Mouse (Mus musculus): ENCODE data around the gene Ldb2. TPM values are rescaled to one million over a fixed set of nuclear protein-coding genes. Genes with fewer than 3 reads are reported as not detected.
A peak's percentile ranks its signal among the peaks of the same experiment; 100 is the strongest.

The Ldb2 gene
- total RNA-seq, 2 experiments from 2014 or later: 29.8 to 31.9 TPM

GRCm38 (mm10) chr5:44553155-44553554 lies 246.3 kb downstream of the Ldb2 start:
- no peak for DNase-seq (ENCODE audit: low spot score in 2 of 2)

GRCm38 (mm10) chr5:44552121-44552520 lies 247.4 kb downstream of the Ldb2 start:
- DNase-seq (ENCODE audit: low spot score in 2 of 2): no peak

- DNase-seq (ENCODE audit: low spot score in 2 of 2): no peak
These were observed 251.0 kb downstream of the Ldb2 start for GRCm38 (mm10) chr5:44548468-44548867.

- no peak for DNase-seq (ENCODE audit: low spot score in 2 of 2)
These were observed 255.9 kb downstream of the Ldb2 start for GRCm38 (mm10) chr5:44543472-44544132.

GRCm38 (mm10) chr5:44541748-44542147 lies 257.7 kb downstream of the Ldb2 start:
- DNase-seq (ENCODE audit: low spot score in 2 of 2): no peak

- DNase-seq (ENCODE audit: low spot score in 2 of 2): no peak
These were observed 260.8 kb downstream of the Ldb2 start for GRCm38 (mm10) chr5:44538687-44539086.

GRCm38 (mm10) chr5:44538000-44538395 lies 261.5 kb downstream of the Ldb2 start:
- DNase-seq (ENCODE audit: low spot score in 2 of 2): no peak

GRCm38 (mm10) chr5:44537316-44537999 lies 262.0 kb downstream of the Ldb2 start:
- DNase-seq (ENCODE audit: low spot score in 2 of 2): no peak

GRCm38 (mm10) chr5:44529466-44529865 lies 270.0 kb downstream of the Ldb2 start:
- DNase-seq (ENCODE audit: low spot score in 2 of 2): no peak

GRCm38 (mm10) chr5:44529001-44529400 lies 270.5 kb downstream of the Ldb2 start:
- no peak for DNase-seq (ENCODE audit: low spot score in 2 of 2)

- DNase-seq (ENCODE audit: low spot score in 2 of 2): no peak
These were observed 294.3 kb downstream of the Ldb2 start for GRCm38 (mm10) chr5:44505221-44505620.

- no peak for DNase-seq (ENCODE audit: low spot score in 2 of 2)
These were observed 294.7 kb downstream of the Ldb2 start for GRCm38 (mm10) chr5:44504786-44505185.

GRCm38 (mm10) chr5:44498229-44498628 lies 301.3 kb downstream of the Ldb2 start:
- DNase-seq (ENCODE audit: low spot score in 2 of 2): no peak

- no peak for DNase-seq (ENCODE audit: low spot score in 2 of 2)
These were observed 302.6 kb downstream of the Ldb2 start for GRCm38 (mm10) chr5:44496854-44497253.

- peak in 1 of 2 experiments; percentile 23 for DNase-seq (ENCODE audit: low spot score in 2 of 2)
These were observed 304.4 kb downstream of the Ldb2 start for GRCm38 (mm10) chr5:44495092-44495491.

GRCm38 (mm10) chr5:44494133-44494532 lies 305.3 kb downstream of the Ldb2 start:
- DNase-seq (ENCODE audit: low spot score in 2 of 2): no peak

GRCm38 (mm10) chr5:44491526-44491925 lies 308.0 kb downstream of the Ldb2 start:
- DNase-seq (ENCODE audit: low spot score in 2 of 2): no peak

- DNase-seq (ENCODE audit: low spot score in 2 of 2): no peak
These were observed 309.0 kb downstream of the Ldb2 start for GRCm38 (mm10) chr5:44490462-44490861.

- no peak for DNase-seq (ENCODE audit: low spot score in 2 of 2)
These were observed 315.9 kb downstream of the Ldb2 start for GRCm38 (mm10) chr5:44483426-44484106.

GRCm38 (mm10) chr5:44481406-44481805 lies 318.1 kb downstream of the Ldb2 start:
- DNase-seq (ENCODE audit: low spot score in 2 of 2): no peak

- peak in 1 of 2 experiments; percentile 20 for DNase-seq (ENCODE audit: low spot score in 2 of 2)
These were observed 323.1 kb downstream of the Ldb2 start for GRCm38 (mm10) chr5:44476356-44476755.

GRCm38 (mm10) chr5:44475543-44475942 lies 323.9 kb downstream of the Ldb2 start:
- no peak for DNase-seq (ENCODE audit: low spot score in 2 of 2)

Measured in gastrocnemius, postnatal 4 days (tissue).